Mouse (Mus musculus): Measurements from ENCODE around the gene Nenf. TPM values are rescaled to one million over a fixed set of nuclear protein-coding genes. Genes with fewer than 3 reads are reported as not detected.

The Nenf gene
- 12.7 TPM for total RNA-seq (2023)

DNA sequence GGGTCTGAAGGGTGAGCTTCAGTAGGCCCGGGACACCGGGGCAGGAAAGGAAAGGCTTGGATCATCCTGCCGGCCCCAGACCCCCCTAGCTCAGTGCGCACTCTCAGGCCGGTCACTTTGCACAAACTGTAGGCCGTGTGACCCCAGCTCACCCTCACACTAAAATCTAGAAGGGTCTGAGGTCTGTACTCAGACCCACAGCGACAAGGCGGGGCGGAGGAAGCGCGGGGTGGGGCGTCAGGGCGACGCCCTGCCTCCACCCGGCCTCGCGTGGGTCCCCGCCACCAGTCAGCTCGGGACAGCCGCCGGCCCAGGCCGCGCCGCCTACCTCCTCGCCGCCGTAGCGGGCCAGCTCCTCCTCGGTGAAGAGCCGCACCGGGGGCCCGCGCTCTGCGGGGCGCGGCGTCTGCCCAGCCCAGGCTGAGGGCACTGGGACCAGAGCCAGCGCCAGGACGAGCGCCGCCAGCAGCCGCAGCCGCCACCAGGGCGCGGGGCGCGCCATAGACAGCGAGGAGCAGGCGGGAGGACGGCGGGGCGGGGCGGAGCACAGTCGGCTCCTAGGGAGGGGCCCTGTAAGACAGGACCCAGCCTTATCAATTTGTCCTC is at the start of gene Nenf:
Gene Nenf, minus strand, starts transcription at position 604 of the 606 bp plus-strand sequence.

GRCm38 (mm10) chr1:191325726-191326232 is 7.8 kb upstream of the Nenf start, which contains the start of gene Tmem206:
Gene Tmem206, plus strand, starts transcription at chr1:191325912.

Other genes with a start within 250 kb of the Nenf start
- not detected for gene Batf3, start 220.3 kb downstream of the Nenf start, total RNA-seq (2023)
- gene Fam71a, start 153.4 kb downstream of the Nenf start, total RNA-seq (2023): not detected
- 43.6 TPM for gene Atf3, start 100.2 kb downstream of the Nenf start, total RNA-seq (2023)
- gene Tmem206, start 7.7 kb upstream of the Nenf start, total RNA-seq (2023): 10.3 TPM
- gene Ppp2r5a, start 85.1 kb upstream of the Nenf start, total RNA-seq (2023): 352 TPM